Mouse (Mus musculus) T-helper 2 cell (primary cell): Measurements from ENCODE around the gene Fbxl8.

Experiments used
- in situ Hi-C: fragments of 300-600 bp; cut with MboI, MseI; formaldehyde crosslinking; loops from one replicate; pipeline ENCODE4 v1.15.1; 2025; ENCODE audit warnings: high pct_unique_total_duplicates

The Fbxl8 gene

GRCm38 (mm10) chr8:105303874-105304273 is 39.4 kb downstream of the Fbxl8 start:
- in situ Hi-C loops = no loop called here

GRCm38 (mm10) chr8:105304325-105305210 is 40.1 kb downstream of the Fbxl8 start:
- in situ Hi-C loops = no loop called here

- in situ Hi-C loops = no loop called here
Measured at GRCm38 (mm10) chr8:105305211-105306145, 41.0 kb downstream of the Fbxl8 start, which contains the start of gene Elmo3. Gene Elmo3 (plus strand): TSS chr8:105305601.

GRCm38 (mm10) chr8:105306146-105306691 is 41.8 kb downstream of the Fbxl8 start:
- in situ Hi-C loops = no loop called here

- in situ Hi-C loops = no loop called here
Measured at GRCm38 (mm10) chr8:105307670-105308069, 43.2 kb downstream of the Fbxl8 start.

GRCm38 (mm10) chr8:105308428-105308827 is 44.0 kb downstream of the Fbxl8 start:
- in situ Hi-C loops = no loop called here

- in situ Hi-C loops = no loop called here
Measured at GRCm38 (mm10) chr8:105309142-105309847, 44.8 kb downstream of the Fbxl8 start.

GRCm38 (mm10) chr8:105310118-105310517 is 45.7 kb downstream of the Fbxl8 start:
- in situ Hi-C loops = no loop called here

GRCm38 (mm10) chr8:105311718-105312117 is 47.3 kb downstream of the Fbxl8 start:
- in situ Hi-C loops = no loop called here

GRCm38 (mm10) chr8:105312891-105313481 is 48.5 kb downstream of the Fbxl8 start:
- in situ Hi-C loops = no loop called here

- in situ Hi-C loops = no loop called here
Measured at GRCm38 (mm10) chr8:105313622-105314402, 49.4 kb downstream of the Fbxl8 start.

- in situ Hi-C loops = no loop called here
Measured at GRCm38 (mm10) chr8:105315073-105315769, 50.8 kb downstream of the Fbxl8 start.

GRCm38 (mm10) chr8:105317941-105318340 is 53.5 kb downstream of the Fbxl8 start:
- in situ Hi-C loops = no loop called here

- in situ Hi-C loops = no loop called here
Measured at GRCm38 (mm10) chr8:105318662-105319190, 54.3 kb downstream of the Fbxl8 start.
